Mouse (Mus musculus) mesoderm, embryonic 11.5 days (tissue): ENCODE data around the gene Tnrc6b.
"Not testable (repeated sequence)": the region's sequence is repeated elsewhere in the genome, so short reads cannot be mapped to it uniquely, and the experiment has no call there.

Source experiments
- DNase-seq: peaks from one replicate; pipeline ENCODE4 v3.0.0-alpha.2; 2012; ENCODE audit warnings: low read depth, low spot score

Tnrc6b gene

GRCm38 (mm10) chr15:80701481-80702257 lies 9.4 kb upstream of the Tnrc6b start:
- DNase-seq = no peak

DNA sequence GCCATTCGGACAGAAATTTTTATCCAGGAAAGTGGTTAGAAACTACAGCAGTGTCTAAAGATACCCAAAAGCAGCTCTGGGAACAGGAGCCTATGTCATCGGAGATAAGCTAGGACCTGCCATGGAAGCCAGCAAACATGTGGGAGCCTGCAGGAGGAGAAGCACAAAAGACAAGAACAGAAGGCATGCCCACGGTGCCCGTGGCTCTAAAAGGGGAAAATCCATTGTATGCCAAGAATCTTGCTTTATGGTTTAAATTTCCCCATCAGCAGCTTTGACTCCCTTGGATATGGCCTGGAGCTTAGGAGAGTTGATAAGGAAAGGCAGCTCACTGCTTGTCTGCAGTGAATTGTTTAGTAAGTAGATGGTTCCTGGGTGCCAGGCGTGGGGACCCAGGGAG lies 8.2 kb upstream of the Tnrc6b start:
- no peak for DNase-seq

GRCm38 (mm10) chr15:80703495-80703894 lies 7.6 kb upstream of the Tnrc6b start:
- no peak for DNase-seq

GRCm38 (mm10) chr15:80704267-80704666 lies 6.8 kb upstream of the Tnrc6b start:
- peak; percentile 86 for DNase-seq

- peak; percentile 85 for DNase-seq
Measured at GRCm38 (mm10) chr15:80705828-80706549, 5.1 kb upstream of the Tnrc6b start.

DNA sequence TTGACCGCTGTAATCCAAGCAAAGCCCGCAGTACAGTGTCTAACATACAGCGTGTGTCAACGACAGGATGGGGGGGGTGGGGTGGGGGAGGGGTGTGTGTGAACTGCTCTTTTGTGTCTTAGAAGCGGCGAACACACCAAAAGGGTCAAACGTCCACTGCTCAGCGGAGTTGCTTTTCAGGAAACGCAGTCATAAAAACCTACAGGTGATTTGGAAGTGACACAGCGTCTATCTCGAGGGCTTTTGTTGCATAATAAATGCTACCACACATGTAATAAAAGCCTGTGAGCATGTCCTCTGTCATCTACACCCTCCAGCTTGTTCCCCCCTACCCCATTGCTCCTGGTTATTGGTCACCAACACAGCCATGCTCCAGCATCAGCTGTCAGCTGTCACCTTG lies 4.5 kb upstream of the Tnrc6b start:
- DNase-seq = no peak

- no peak for DNase-seq
Measured at GRCm38 (mm10) chr15:80707088-80707487, 4.0 kb upstream of the Tnrc6b start.

DNA sequence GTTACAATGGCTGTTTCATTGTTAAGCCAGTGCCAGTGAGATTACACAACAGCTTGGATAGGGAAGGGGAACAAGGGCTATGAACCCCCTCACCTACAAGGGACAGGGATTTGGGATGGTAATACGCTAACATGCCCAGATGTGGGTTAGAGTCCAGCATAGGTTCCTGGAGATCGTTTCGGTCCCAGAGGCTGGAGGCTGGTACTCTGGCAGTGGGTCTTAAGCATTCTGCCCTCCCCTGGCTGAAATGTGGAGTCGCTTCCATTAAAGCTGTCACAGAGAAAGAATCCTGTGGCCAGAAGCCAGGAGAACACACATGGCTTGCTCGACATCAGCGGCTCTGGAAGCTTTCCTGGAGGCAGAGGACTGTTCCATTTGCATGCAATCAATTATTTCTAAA lies 1.5 kb upstream of the Tnrc6b start:
- DNase-seq = no peak

DNA sequence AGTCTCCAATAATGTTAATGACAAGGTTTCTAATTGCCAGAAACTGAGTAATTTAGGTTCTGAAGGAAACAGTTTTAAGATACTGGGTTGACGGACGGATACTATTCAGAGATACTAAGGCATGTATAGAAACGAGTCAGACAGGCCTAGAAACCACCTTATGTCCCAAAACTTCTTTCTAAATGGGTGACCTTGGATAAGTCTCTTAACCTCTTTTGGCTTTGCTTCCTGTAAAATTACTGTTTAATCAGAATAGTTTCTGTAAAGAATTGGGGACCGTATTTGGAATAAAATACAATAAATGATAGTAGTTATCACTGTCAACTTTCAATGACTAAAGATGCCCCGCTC lies 881 bp upstream of the Tnrc6b start:
- DNase-seq = no peak

GRCm38 (mm10) chr15:80711401-80712151 lies 463 bp downstream of the Tnrc6b start:
- peak; percentile 78 for DNase-seq

DNA sequence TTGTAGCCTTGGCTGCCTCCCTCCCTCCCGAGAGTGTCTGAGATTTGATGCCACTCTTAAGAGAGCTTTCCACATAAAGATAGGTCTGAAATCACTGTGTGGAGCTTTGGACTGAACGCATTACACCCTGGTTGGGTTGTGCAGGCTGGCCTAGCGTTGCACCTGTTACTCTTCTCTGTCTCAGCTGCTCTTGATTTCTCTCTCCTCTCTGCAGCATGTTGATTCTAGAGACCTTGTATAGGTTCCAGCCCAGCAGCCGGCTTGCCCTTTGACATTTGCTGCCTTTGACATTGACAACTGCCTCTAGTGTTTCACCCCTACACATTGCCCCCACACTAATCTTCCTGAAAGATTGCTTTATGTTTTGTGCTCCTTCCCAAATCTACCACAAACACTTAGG lies 3.2 kb downstream of the Tnrc6b start:
- DNase-seq = no peak

DNA sequence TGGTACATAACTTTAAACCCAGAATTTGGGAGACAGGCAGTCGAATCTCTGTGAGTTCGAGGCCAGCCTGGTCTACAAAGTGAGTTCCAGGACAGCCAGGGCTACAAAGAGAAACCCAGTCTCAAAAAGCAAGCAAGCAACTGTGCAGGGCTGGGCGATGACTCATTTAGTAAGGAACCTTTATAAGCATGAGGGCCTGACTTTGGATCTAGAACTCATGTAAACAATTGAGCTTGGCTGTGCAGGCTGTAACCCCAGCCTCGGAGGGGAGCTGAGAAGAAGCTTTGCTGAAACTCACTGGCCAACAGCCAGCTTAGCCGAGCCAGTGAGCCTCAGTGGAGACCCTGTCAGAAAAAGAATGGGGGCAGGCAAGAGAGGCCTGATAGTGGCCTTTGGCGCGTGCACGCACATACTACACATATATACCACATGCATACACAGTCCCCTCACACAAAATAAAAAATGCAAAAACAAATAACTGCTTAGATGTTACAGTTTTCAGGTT lies 5.6 kb downstream of the Tnrc6b start:
- DNase-seq = no peak

DNA sequence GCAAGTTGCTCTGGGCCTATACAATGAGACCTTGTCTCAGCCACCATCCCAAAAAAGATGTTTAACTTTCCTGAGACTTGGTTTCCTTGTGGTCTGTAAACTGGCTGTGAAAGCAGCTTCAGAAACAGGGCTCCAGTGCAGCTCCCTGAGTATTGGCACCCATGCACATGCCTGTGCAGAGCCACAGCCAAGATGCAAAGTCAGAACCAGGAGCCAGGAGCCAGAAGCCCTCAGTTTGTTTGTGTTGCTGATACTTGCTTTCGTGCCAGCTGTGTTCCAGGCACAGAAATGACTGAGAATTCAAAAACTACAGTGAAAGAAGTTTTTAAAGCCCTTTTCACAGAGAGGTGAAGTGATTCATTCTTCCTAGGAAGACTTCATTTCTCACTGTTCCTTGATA lies 6.3 kb downstream of the Tnrc6b start:
- DNase-seq = no peak

DNA sequence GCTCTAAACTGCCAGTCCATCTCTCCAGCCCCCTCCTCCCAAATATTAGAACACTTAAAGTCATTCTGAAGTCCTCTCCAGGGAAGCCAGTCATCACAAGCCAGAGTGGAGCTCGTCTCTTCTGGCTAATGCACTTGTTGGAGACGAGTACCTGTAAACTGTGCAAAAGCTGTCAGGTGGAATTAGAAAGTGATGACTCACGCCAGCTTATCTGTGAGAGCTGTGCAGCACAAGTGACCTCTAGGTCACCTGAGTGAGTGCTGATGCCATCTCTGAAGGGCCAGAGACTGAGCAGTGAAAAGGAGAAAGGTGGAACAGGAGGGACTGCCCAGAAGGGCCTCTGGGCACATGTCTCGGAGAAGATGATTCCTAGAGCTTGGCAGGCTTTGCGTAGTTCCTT lies 9.1 kb downstream of the Tnrc6b start:
- no peak for DNase-seq

DNA sequence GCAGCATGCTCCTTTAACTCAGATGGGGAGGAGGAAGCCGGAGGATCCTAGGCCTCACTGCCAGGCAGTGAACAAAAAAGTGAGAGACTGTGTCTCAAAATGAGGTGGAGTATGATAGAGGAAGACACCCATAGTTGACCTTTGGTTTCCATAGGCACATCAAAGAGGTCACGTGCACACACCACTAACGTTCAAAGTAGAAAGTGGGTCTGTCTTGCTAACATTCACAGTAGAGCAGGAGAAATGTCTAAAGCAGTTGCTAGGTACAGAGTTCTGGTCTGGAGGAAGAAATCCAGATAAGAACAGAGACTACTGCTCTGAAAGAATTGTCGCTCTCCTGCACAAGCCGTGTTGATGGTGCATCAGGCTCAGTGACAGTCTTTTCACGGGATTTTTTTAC lies 10.7 kb downstream of the Tnrc6b start:
- no peak for DNase-seq

GRCm38 (mm10) chr15:80722366-80722765 lies 11.3 kb downstream of the Tnrc6b start:
- DNase-seq = no peak

GRCm38 (mm10) chr15:80729477-80729876 lies 18.4 kb downstream of the Tnrc6b start:
- no peak for DNase-seq

DNA sequence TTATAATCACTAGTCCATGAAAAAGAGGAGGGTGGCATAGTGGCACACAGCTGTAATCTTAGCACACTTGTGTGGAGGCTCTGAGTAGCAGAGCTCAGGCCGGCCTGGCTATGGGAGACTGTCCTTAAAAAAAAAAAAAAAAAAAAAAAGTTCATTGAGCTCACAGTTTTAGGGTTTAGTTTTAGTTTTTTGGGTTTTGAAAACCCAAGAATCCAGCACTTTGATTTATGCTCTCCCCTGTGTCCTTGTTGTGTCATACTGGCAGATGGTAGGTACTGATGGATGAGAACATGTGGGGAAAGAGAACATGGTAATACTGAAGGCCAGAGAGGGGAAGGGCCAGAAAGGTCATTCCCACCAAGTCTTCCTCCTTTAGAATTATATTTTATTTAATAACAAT lies 19.9 kb downstream of the Tnrc6b start:
- no peak for DNase-seq

GRCm38 (mm10) chr15:80731511-80731910 lies 20.4 kb downstream of the Tnrc6b start:
- DNase-seq = no peak

DNA sequence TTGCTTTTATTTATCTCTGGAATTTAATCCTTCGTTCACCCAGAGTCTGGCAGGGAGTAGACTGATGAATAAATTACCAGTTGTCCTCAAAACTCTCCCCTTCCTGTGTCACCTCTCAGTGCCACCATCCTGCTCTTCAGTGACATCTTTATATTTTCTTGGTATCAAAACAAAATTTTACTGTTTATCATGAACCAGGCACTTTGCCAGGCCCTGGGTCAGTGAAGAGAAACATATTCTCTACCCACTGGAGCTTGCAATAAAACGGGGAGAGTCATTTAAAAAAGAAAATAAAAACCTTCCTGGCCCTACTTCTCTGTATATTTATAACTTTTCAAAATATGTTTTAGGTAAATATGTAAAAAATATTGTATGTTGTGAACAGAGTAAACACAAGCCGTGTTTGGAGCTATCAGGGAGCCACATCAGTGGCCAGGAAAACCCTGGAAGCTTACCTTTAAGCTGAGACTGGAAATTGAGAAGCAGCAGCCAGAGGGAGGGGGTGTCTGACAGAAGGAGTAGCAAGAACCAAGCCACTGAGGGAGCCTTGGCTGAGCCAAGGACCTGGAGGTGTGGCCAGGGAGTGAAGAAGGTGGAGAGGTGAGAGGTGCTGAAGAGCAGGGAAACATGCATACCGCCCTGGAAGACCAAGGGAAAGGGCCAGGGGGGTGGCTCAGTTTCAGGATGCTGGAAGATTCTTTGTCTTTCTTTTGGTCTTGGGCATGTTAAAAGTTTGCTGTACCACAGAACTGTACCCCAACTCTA lies 21.3 kb downstream of the Tnrc6b start:
- DNase-seq = no peak

GRCm38 (mm10) chr15:80735300-80735699 lies 24.2 kb downstream of the Tnrc6b start:
- no peak for DNase-seq

- DNase-seq = not testable (repeated sequence)
Measured at GRCm38 (mm10) chr15:80735708-80736107, 24.6 kb downstream of the Tnrc6b start.
